Mouse (Mus musculus): ENCODE results near the gene Samd9l. TPM values are rescaled to one million over a fixed set of nuclear protein-coding genes. Genes with fewer than 3 reads are reported as not detected.
"Not testable (repeated sequence)": the region's sequence is repeated elsewhere in the genome, so short reads cannot be mapped to it uniquely, and the experiment has no call there.

Samd9l gene
- polyA plus RNA-seq, 1 experiment from 2014 or later = 7.5 TPM

GRCm38 (mm10) chr6:3341479-3341878 is 57.9 kb downstream of the Samd9l start:
- ATAC-seq (no peak), DNase-seq (ENCODE audit: low spot score) (no peak)
- Histone ChIP-seq H3K27me3 (replicated peaks; ENCODE audit: insufficient read depth, low read length) (no peaks in the 10 kb centered on the region), H3K27ac (ENCODE audit: low read length) (no peak overlapping the region), H3K4me3 (ENCODE audit: low read depth, low read length) (no peak overlapping the region; the same call in 1 of the 2 replicates), H3K36me3 (ENCODE audit: insufficient read depth, low read length) (no peaks in the 10 kb centered on the region), H3K9ac (replicated peaks; ENCODE audit: low read depth) (no peak overlapping the region), H3K4me1 (ENCODE audit: insufficient read depth, low read depth, low read length) (peaks cover 3% of the 10 kb centered on the region; the same call in 1 of the 2 replicates), H3K4me2 (replicated peaks; ENCODE audit: low read depth, low read length) (no peak overlapping the region; the same call in 1 of the 2 replicates), H3K9me3 (ENCODE audit: low read length) (no peaks in the 10 kb centered on the region)
- no peak for TF ChIP-seq EP300 (IDR thresholded peaks at IDR 0.05)
- no peak for TF ChIP-seq CTCF (IDR thresholded peaks at IDR 0.05)
- WGBS = 32% methylated on average over 5 of the region's 5 CpGs

DNA sequence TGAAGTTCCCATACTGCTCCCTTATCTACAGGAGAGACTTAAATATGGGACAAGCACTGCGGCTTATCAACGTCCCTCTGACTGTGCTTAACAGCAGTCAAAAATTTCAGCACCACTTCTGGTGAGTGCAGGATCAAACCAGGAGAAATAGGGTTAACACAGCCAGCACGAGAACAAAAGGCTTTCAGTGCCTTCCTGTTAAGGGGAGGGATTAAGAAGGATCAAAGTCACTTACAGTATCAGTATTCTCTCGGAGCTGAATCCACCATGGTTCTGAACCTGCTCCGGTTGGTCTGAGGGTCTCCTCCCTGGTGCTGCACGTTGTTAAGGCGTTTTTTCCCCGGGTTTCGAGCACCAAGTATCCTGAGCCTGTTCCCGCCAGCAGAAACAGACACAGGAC is 58.4 kb downstream of the Samd9l start:
- H3K4me3 ChIP-seq (ENCODE audit: low read depth, low read length) = peak overlapping the region; percentile 27
- H3K4me1 ChIP-seq (ENCODE audit: insufficient read depth, low read depth, low read length); H3K9ac ChIP-seq (replicated peaks; ENCODE audit: low read depth); H3K27me3 ChIP-seq (replicated peaks; ENCODE audit: insufficient read depth, low read length); H3K27ac ChIP-seq (ENCODE audit: low read length); H3K9me3 ChIP-seq (ENCODE audit: low read length); H3K36me3 ChIP-seq (ENCODE audit: insufficient read depth, low read length): not testable (repeated sequence)
- ATAC-seq = peak; percentile 14; the same call in 1 of the 2 replicates
- WGBS = 6% methylated on average over 10 of the region's 10 CpGs
- peak; percentile 19 for DNase-seq (ENCODE audit: low spot score)
- H3K4me2 ChIP-seq (replicated peaks; ENCODE audit: low read depth, low read length) = peak overlapping the region; percentile 44

DNA sequence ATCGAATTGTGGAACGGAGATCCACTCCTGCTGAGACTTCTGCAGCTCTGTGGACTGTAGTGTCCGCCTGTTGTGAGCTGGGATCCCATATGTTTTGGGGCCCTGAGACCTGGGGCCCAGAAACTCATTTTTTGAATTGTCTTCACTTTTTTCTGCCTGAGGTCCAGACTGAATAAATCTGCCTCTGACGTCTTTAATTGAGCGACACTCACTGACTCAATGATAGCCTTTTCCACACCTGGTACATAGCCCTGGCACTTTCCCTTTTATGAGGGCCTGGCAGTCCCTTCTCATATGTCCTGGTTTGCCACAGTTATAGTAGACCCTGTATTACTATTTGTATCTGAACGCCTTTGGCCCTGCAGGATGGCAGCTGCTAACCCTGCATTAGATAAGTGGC is 60.2 kb downstream of the Samd9l start:
- not testable (repeated sequence) for DNase-seq (ENCODE audit: low spot score); H3K36me3 ChIP-seq (ENCODE audit: insufficient read depth, low read length); H3K4me2 ChIP-seq (replicated peaks; ENCODE audit: low read depth, low read length); H3K4me3 ChIP-seq (ENCODE audit: low read depth, low read length); H3K9ac ChIP-seq (replicated peaks; ENCODE audit: low read depth); H3K27ac ChIP-seq (ENCODE audit: low read length); H3K9me3 ChIP-seq (ENCODE audit: low read length); H3K4me1 ChIP-seq (ENCODE audit: insufficient read depth, low read depth, low read length); H3K27me3 ChIP-seq (replicated peaks; ENCODE audit: insufficient read depth, low read length); ATAC-seq
- 83% methylated on average over 6 of the region's 6 CpGs for WGBS

Other genes with a start within 250 kb of the Samd9l start
- 0.11 and 0.20 TPM in 2 replicates for gene Hepacam2, start 98.7 kb upstream of the Samd9l start, polyA plus RNA-seq (2015; fragmentation: Nextera tagmentation; extraction: Ambion mirVana)
- gene Vps50, start 98.8 kb upstream of the Samd9l start, polyA plus RNA-seq (2015; fragmentation: Nextera tagmentation; extraction: Ambion mirVana) = 17.6 and 18.2 TPM in 2 replicates

All from lung, postnatal 0 days (tissue).